Mouse (Mus musculus): ENCODE measurements around the gene Slc4a11.
"Not testable (repeated sequence)": the region's sequence is repeated elsewhere in the genome, so short reads cannot be mapped to it uniquely, and the experiment has no call there.

Gene Slc4a11

DNA sequence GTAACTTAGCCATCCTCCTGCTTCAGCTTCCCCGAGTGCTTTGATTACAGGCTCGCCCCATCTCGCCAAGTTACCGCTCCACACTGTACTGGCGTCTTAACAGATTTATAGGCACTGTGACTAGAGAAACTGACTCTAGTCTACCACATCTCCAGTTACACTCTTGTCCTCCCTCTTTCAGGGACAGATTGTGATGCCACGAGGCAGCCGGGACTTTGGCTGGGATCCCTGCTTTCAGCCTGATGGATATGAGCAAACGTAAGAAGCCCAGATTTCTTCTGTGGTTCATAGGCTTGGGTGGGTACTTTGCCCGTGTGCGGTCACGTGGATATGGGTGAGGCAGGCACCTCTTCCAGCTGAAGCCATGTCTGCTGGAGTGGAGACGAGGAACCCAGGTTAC lies 18.2 kb downstream of the Slc4a11 start:
- no peak for DNase-seq

DNA sequence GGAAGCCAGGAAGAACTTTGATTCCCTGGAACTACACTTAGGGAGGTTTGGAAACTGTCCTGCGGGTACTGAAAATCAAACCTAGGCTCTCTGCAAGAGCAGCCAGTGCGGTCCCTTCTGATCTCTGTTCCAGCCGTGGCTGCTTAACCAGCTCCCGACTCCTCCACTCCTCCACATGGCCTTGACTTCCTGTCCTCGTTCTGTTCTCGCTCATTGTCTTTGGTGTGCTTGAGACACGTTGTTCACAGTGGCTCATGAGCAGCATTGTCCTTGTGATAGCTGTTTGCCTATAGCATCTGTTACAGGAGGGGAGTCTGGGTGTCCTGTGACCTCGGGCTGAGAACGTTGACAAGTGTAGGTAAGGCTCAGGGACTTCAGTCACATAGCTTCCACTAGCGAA lies 20.1 kb downstream of the Slc4a11 start:
- no peak for DNase-seq

DNA sequence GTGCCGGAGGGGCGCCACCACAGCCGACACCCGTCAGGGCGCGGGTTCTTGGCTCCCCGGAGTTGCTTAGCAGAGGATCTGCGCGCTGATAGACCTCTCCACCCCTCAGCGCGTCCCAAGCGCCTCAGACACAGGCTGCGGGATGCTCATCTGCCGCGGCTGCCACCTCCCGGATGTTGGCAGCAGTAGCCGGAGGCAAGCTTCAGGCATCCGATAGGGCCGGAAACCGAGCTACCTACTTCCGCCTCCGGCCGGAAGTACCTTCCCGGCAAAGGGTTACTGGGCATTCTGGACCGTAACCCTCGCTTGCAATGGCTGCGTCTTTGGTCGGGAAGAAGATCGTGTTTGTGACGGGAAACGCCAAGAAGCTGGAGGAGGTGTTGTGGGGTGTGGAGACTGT lies 29.8 kb downstream of the Slc4a11 start, which contains the start of gene Itpa:
Gene Itpa (plus strand): TSS at position 52 of the 400 bp plus-strand sequence.
- peak; percentile 99 for DNase-seq

DNA sequence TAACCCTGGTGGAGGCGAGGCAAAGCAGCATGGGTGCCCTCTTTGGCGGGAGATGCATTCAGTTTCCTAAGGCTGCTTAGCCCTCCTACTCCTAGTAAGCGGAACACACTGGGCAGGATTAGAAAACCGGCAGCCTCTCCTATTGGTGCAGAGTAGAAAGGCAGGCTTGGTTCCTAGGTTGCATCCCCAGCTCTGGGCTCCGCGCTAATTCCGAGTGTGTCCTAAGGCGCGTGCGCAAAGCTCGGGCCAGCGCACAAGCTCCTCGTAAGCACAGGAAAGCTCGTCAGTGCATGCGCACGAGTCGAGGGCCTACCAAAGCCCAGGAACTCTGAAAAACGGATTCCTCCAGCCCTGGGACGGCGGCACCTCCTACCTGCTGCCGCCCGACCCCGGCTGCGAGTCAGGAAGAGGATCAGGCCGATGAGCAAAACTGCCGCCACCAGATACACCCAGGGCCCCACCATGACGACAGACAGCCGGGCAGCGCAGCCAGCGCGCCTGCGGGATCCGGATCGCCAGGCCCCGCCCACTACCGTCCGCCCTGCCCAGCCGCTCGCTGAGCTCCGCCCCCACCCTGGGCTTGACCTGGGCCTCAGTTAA lies 33.1 kb downstream of the Slc4a11 start, which contains the start of gene Ddrgk1:
Gene Ddrgk1 (minus strand): TSS at position 558 of the 600 bp plus-strand sequence.
- peak; percentile 100 for DNase-seq

DNA sequence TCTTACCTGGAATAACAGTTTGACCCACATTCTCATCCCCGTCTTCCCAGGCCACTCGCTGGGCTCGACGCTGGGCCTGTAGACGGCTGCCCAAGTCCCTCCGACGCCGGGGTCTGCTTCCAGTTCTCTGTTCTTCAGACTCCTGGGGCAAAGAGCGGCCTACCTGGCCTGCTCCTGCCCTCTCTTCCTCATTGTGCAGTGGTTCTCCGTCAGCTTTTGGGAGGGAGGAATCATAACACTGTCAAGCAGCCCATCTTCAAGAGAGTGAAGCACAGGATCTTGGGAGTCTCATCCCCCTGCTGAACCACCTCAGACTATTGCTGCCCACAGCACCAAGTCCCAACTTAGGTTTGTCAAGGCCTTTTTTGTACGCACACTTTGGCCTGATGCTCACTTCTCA lies 34.0 kb downstream of the Slc4a11 start:
- peak; percentile 92 for DNase-seq

DNA sequence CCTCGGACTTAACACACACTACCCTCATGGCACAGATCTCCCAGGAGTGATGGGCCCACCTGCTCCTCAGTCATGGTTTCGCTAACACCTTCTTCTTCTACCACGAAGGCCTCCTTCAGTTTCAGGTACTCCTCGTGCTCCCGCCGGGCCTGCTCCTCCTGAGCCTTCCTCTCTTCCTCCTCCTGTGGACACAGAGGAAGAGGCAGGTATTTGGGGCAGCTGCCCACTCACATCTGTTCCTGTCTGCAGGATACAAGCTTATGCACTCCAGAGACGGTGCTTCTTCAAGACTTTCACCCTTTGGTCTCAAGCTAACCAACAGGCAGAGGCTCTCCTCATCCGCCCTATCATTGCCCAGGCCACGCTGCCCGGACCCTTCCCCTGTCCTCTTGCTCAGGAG lies 38.8 kb downstream of the Slc4a11 start:
- DNase-seq = no peak

DNA sequence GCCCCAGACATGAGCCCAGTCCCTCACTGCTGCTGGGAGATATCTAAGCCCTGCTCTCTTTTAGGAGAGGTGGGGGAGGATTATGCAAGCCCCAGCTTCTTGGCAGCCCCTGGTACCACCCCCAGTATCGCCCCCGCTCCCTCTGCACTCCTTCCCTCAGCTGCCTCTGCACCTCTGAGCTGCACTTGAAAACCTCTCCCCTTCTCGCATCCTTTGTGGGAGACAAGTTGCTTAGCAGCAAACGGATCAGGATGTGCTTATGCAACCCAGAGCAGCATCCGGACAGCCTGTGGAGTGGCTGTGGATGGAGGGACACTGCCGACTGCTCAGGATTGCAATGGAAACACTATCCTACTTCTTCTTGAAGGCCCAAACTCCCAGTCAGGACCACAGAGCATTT lies 39.8 kb downstream of the Slc4a11 start:
- no peak for DNase-seq

DNA sequence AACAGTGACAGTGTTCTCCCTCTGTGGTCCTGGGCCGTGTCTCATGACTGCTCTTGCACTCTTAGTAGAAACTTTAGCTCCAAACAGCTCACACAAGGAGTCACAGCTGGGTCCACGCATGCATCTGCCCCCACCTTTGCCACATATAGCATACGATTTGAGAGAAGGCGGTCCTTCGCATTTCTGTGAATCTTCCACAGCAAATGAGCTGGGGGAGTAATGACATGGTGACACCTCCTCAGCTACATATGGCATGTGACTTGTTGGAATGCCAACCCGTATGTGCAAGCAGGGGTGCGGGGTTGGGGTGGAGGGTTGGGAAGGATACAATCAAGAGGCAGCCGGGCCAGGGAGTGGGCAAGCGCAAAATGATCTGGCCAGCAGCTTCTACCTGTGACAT lies 40.8 kb downstream of the Slc4a11 start:
- no peak for DNase-seq

DNA sequence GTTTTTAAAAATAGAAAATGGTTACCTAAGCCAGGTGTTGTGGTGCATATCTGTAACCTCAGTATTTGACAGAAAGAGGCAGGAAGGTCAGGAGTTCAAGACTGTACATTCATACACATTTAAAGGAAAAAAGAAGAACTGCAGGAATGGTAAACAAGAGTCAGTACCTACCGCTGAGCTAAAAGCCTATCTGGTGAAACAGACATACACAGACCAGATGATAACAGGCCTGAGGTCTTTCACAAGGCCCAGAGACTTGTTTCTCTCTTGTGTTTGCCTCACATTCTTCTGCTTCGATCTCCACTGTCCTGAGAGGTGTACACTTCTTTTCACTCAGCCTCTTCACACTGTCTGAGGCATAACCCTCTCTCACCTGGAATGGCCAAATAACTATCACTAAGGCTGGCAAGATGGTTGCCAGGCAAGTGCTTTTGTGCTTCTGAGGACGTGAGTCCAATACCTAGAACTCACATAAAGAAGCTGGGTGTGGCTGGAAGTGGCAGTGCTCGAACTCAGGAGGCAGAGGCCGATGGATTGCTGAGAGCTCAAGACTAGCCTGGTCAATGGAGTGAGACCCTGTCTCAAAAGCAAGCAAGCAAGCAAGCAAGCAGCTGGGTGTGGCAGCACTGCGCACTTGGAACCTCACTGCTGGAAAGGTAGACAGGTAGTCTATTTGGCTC lies 41.5 kb downstream of the Slc4a11 start:
- no peak for DNase-seq

DNA sequence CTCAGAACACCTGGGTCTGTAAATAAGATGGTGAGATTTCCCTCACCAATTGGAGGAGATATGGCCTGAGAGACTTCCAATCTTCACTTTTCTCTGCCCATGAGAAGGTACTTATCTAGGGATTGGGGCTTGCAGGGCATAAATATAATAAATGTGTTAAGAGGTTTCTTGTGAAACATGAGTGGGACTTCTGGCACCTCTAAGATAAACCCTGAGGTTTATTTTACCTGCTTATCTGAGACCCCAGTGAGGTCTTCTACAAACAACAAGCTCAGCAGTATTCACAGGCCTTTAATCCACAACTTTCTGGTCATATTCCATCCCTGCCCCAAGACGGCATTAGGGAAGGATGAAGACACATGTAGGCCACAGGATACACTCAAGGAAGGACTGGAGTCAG lies 43.6 kb downstream of the Slc4a11 start:
- no peak for DNase-seq

DNA sequence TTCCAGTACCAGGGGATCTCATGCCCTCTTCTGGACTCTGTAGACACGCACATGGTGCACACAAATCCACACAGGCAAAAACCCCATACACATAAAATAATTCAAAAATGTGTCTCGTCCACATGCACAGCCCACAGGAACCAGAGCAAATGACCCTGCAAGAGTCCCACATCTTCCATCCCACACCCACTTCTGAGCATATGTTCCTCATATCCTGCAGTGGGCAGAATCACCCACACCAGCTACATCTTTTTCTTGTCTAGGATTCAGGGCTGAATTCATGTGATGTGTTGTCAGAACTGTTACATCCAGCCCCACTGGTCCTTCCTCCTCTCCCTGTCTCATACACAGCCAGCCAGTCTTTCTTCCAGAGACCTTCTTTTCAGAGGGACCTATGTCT lies 44.0 kb downstream of the Slc4a11 start:
- DNase-seq = no peak

DNA sequence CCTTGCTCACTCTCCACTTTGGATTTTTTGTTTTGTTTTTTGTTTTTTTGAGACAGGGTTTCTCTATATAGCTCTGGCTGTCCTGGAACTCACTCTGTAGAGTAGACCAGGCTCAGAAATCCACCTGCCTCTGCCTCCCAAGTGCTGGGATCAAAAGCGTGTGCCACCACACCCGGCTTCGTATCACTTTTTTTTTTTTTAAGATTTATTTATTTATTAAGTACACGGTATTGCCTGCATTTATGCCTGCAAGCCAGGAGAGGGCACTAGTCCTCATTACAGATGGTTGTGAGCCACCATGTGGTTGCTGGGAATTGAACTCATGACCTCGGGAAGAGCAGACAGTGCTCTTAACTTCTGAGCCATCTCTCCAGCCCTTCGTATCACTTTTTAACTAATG lies 48.3 kb downstream of the Slc4a11 start:
- not testable (repeated sequence) for DNase-seq

DNA sequence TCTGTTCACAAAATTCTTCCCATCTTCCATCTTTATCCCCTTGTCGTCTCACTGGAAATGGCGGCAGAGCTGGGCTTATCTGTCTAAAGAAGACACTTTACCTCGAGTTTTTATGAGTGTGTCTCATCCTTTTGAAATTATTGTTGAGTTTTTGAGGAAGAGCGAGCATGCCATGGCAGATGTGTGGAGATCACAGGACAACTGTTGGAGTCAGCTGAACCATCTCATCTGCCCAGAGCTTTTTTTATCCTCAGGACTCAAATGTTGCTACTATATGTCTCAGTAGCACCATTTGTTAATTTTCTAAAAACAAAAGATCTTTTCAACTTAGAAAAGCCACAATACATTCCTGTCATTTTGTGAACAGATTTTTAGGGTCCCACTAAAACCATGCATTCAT lies 52.1 kb downstream of the Slc4a11 start:
- no peak for DNase-seq

DNA sequence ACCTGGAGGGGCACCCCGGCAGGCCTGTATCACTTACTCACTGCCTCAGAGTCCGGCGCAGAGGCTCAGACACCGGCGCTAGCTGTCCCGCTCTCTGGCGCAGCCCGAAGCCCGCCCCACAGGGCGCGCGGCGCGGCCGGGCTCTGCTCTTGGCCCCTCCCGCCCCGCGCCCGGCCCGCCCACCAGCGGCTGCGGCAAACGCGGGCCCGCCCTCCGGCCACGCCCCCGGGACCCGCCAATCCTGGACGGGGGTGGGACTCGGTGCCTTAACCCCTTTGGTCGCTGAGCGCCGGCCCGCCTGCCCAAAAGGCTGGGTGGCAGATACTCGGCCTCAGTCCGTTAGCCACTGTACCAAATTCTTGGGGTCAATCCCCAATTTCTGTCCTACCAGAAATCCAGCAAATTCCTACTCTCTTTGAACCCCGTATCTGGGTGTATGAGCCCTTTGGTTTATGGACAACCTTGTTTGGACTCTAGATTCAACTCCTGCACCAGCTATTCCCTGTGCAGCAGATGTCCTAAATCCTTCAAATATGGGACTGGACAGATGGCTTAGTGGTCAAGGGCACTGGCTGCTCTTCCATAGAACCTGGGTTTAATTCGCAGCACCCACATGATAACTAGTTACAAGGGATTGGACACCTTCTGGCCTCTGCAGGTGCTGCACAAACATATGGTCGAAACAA lies 54.5 kb downstream of the Slc4a11 start, which contains the start of gene Lzts3:
Gene Lzts3 (minus strand): TSS at position 120 of the 686 bp plus-strand sequence.
- peak; percentile 99 for DNase-seq

DNA sequence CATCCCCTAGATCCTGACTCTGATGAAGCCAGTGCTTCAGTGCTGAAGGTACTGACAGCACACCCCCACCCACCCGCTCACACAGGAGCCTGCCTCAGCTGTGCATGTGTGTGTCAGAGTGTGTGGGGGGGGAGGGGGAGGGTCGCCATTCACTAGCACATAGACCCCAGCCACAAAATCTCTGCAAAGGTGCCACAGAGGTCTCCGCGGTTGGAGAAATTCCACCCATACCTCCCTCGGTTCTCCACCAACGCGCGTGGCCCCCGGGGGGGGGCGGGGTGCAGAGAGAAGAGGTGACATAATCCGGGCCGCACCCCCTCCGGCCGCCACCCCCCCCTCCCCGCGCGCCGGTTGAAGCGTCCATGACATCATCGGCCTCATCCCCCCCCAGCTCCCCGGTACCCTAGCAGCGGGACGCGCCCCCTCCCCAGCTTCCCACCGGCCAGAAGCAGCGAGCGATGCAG lies 55.1 kb downstream of the Slc4a11 start:
- peak; percentile 94 for DNase-seq

DNA sequence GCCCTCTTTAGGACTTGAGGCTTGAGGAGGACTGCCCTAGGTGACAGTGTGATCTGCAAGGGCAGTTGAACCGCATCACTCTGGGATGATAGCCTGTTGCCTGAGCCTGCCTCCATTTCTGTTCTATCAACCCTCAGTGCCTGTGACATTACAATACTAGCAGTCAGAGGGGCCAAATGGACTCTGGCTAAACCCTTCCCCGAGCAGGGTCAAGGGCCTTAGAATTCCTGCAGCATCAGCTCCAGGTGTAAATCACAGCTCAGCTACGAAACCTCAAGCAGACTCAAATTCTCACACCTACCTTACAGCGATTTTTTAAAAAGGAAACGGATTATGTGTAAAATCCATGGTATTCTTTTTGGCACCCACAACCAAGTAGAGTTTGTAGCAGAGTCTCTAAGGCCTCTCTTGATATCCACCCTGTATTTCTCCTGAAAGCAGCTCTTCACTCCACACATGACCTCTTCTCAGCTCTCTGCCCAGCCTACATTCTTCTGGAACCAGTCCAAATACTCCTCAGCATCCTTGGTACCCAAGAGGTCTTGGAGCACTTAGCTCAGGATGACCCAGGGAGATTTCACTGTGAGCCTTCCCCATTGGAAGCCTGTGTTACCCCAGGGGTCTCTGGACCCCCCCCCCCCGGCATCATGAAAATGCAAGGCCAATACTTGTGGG lies 55.8 kb downstream of the Slc4a11 start:
- no peak for DNase-seq

DNA sequence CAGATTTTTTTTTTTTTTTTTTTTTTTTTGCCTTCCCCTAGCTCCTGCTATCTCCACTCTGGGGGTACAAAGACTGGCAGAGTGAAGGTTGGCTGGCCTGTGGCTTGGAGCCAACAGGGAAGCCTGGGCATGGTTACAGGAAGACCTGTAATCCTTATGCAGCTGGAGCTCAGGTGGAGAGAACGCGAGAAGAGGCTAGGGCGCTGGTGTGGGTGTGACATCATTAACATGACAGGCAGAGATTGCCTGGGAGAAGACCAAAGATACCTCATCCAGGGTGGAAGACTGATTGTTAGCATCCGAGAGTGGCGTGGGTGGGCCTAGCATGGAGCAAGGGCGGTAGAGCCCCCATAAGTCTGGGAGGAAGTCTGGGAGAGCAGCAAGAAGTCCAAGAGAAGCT lies 58.0 kb downstream of the Slc4a11 start:
- DNase-seq = no peak

DNA sequence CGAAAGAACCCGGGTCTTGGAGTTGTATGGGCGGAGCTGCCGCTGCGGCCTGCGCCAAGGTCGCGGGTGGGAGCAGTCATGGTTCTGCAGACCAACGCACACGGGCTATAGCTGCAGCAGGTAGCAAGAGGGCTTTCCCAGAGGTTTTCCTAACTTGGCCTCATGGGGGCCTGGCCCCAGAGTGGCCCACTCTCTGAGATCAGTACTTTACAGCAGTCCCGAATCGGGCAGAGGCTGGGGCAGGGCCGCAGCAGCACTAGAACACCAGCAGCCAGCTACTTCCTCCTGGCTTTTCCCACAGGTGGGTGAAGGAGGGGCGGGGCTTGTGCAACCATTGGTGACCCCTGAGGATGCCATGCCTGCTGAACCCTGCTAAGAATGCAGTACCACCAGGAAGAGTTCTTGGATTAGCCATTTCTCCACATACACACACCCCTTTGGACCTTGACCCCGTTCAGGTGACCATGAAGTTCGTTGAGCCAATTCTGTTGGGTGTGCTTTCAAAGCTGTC lies 59.2 kb downstream of the Slc4a11 start:
- peak; percentile 88 for DNase-seq

DNA sequence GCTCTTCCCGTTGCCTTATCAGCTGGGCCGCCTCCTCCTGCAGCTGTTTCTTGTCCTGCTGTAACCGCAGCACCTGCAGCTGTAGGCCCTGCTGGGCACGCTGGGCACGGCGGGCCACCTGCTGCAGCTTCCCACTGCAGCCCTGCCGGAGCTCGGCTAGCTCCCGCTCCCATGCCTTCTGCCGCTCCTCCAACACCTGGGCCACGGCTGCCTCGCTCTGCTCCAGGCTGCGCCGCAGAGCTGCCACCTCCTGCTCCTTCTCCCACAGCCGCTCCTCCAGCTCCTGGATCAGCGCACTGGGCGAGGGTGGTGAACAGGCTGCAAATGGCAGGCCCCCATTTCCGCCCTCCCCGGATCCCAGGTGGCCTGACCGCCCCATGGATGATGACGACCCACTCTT lies 61.5 kb downstream of the Slc4a11 start:
- no peak for DNase-seq

DNA sequence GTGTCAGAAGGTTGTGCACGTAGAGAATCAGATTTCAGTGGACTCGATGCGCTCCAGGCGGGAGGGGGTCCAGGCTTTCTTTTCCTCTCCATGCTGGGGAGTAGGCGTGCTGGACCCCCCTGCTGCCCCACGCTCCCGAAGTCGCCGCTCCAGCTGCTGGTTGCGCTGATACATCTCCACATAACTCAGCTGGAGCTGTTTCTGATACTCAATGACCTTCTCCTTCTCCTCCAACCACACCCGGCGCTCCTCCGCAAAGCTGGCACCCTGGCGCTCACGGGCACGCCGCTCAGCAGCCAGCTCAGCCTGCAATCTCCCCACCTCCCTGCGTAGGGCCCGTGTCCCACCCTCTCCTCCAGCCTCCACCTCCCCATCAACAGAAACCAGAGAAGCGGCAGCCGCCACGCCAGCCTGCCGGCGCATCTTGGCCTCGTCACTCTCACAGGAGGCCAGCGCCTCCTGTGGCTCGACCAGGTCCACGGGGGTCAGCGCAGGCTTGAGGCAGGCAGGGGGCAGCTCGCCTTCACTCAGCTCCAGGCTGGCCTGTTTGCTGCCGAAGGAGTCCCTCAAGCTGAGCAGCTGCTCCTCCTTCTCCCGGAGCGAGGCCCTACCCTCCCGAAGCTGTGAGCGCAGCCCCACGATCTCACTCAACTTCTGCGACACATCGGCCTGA lies 62.4 kb downstream of the Slc4a11 start:
- peak; percentile 91 for DNase-seq
